Mouse (Mus musculus) CD4-positive, CD25-positive, alpha-beta regulatory T cell, adult 2 months (primary cell): ENCODE results near the gene Papss2.

Experiments used
- DNase-seq: peaks from one replicate; pipeline ENCODE4 v3.0.0-alpha.2; 2012; ENCODE audit warnings: low read depth, low spot score

Gene Papss2

DNA sequence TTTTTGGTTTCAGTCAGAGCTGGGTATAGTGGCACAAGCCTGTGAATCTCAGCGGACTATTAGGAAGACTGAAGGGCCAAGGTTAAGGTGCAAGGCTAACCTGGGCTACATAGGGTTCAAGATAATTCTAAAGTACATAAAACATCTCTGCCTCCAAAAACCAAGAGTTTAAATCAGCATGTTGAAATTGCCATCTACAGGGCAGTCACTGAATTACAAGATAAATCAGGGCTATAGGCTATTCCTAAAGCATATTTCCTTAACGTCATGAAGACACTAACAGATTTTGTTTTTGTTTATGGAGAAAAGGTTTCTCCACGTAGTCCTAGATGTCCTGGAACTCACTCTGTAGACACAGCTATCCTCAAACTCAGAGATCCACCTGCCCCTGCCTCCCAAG lies 114.7 kb downstream of the Papss2 start:
- peak; percentile 73 for DNase-seq

DNA sequence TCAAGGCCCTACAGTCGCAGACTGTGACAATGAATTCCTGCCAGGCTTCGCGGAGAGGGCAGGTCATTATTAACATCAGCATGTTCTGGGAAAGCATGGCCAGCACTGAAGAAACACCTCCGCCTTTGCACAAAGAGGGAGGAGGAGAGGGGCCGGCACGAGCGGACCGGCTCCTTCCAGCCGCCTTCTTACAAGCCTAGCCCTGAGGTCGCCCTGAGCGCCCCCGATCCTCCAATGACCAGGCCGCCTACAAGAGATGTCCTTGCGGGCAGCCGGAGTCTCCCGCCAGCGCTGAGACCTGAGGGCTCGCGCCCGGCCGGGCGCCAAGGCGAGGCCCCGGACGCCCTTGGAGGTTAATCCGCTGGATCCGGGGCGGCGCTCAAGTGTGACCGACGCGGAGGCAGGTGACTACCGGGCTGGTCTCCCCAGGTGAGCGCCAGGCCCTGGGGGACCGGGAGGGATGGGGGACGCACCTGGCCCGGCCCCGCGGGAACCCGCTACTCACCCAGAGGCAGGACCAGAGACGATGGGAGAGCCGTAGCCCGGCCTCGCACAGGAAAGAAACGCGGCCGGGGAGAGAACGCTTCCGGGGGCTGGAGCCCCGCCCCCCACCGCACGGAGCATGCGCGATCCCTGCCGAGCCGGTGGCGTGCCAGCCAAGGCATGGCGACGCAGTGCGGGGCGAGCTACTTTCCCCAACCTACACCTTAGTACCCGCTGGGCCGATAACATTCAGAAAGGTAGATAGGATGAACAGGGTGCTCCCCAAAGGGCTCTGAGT lies 116.4 kb downstream of the Papss2 start:
- peak; percentile 95 for DNase-seq

DNA sequence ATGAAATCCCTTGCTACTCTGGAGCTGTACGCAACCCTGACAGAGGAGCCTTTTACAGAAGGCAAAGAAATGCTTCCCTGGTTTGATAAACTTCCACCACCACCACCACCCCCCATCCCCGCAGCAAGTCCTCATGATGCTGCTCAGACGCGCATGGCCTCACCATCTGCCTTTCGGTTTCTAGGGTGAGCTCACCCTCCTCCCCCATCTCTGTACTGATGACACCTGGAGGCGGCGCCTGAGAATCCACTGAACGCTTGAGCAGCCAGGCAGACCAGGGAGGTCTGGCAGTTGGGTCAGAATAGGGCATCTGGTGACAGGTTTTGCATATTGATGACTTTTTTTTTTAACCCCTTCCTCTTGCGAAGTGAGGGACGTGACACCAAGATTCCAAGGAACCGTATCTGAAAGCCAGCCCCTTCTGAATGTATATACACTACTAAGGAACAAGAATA lies 117.0 kb downstream of the Papss2 start:
- DNase-seq, result peak; percentile 92

- peak; percentile 2 for DNase-seq
Observed at GRCm38 (mm10) chr19:32713471-32713870, 117.9 kb downstream of the Papss2 start.

GRCm38 (mm10) chr19:32715201-32715600 lies 119.6 kb downstream of the Papss2 start:
- DNase-seq, result peak; percentile 80

DNA sequence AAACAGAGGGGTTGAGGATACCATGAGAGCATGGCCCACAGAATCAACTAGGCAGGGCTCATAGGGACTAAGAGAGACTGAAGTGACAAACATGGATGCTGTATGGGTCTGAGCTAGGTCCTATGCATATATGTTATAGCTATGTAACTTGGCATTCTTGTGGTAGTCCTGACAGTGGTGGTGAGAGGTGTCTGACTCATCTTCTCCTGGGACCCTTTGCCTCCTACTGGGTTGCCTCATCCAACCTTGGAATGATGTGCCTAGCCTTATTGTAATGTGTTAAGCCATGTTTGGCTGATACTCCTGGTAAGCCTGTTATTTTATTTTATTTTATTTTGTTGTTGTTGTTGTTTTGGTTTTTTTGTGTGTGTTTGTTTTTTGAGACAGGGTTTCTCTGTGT lies 120.1 kb downstream of the Papss2 start:
- peak; percentile 3 for DNase-seq
